In the genomic region with DNA sequence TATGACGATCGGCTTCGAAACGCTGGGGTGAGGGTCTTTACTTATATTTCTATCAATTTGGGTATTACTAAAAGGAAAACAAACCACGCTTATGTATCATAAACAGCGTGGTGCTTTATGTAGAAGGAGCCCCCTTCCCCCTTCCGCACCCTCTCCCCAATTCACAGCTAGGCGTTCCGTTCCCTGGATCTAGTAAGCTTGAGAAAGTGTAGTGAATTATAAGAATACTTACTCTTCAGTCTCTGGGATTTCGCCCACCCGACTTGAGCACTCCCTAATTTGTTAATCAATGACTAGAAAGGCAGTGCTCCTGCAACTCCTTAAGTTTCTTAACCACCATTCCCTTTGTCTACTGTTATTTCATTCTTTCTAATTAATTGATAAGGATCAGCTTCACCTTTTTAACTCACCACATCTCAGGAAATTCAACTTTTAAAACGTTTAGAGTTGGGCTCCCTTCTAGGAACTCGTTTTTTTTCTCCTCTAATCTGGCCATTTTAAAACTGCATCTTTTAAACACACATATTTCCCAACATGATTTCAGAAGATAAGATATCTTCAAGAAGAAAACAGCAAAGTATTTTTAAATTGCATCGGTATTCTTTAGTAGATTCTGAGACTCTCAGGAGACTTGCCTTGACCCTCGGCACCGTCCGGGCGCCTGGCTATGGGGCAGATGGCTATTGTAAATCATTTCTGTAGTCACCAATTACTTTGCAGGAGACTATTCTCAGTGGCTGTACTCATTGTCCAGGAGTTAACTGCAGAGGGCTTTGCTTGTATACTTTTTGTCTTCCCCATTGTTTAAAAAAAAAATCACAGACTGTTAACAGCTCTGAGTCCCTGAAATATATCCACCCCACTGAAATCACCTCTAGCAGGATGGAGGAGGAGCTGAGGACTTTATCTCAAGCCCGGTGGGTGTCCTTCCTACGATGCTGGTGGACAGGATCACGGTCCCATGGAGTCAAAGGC, we compare ENCODE assay signal across 8 mouse cellular contexts. TPM values are rescaled to one million over a fixed set of nuclear protein-coding genes. Genes with fewer than 3 reads are reported as not detected.
DNase-seq lines count a peak whose midpoint lies in the region; ATAC-seq lines count a peak whose summit lies in the region.

No protein-coding gene starts in this region.

- H3K4me3 ChIP-seq in hindbrain, embryonic 15.5 days, result peak overlapping the region; percentile 58
- H3K4me3 ChIP-seq in midbrain, embryonic 14.5 days (replicated peaks; ENCODE audit: low read depth, low read length), result peak overlapping the region; percentile 85

- peak overlapping the region; percentile 92 for H3K27ac ChIP-seq in hindbrain, embryonic 15.5 days (replicated peaks)
- peak overlapping the region; percentile 90; the same call in 1 of the 2 replicates for H3K27ac ChIP-seq in midbrain, embryonic 14.5 days (replicated peaks; ENCODE audit: low read depth, low read length)

- intact Hi-C loops in heart, postnatal 14 days (cut with DNase I), result loop anchor here (10.0 kb wide), 1 partner anchor 167 kb away; no protein-coding TSS in a partner anchor

- peak overlapping the region; percentile 67 for H3K4me2 ChIP-seq in hindbrain, embryonic 15.5 days
- H3K4me2 ChIP-seq in midbrain, embryonic 14.5 days (ENCODE audit: low read length), result peak overlapping the region; percentile 91

- H3K27me3 ChIP-seq in hindbrain, embryonic 15.5 days, result no peaks in the 10 kb centered on the region
- H3K27me3 ChIP-seq in midbrain, embryonic 14.5 days (ENCODE audit: control insufficient read depth, insufficient read depth, low read length), result no peaks in the 10 kb centered on the region

- no peaks in the 10 kb centered on the region for H3K36me3 ChIP-seq in hindbrain, embryonic 15.5 days
- no peaks in the 10 kb centered on the region for H3K36me3 ChIP-seq in midbrain, embryonic 14.5 days (ENCODE audit: control insufficient read depth, insufficient read depth, low read length)

- peaks cover 19% of the 10 kb centered on the region for H3K4me1 ChIP-seq in hindbrain, embryonic 15.5 days (replicated peaks)
- H3K4me1 ChIP-seq in midbrain, embryonic 14.5 days (ENCODE audit: control insufficient read depth, insufficient read depth, low read length), result peaks cover 14% of the 10 kb centered on the region

- H3K9ac ChIP-seq in hindbrain, embryonic 15.5 days, result peak overlapping the region; percentile 58
- peak overlapping the region; percentile 80 for H3K9ac ChIP-seq in midbrain, embryonic 14.5 days (replicated peaks; ENCODE audit: low read length)

- ATAC-seq in hindbrain, embryonic 15.5 days (ENCODE audit: low FRiP score, low read depth), result no peak
- ATAC-seq in midbrain, embryonic 14.5 days (ENCODE audit: low FRiP score, low TSS enrichment), result no peak

- under 1% methylated on average over 21 of the region's 21 CpGs for WGBS in hindbrain, embryonic 15.5 days
- under 1% methylated on average over 21 of the region's 21 CpGs for WGBS in midbrain, embryonic 14.5 days

- peak; percentile 67 for DNase-seq in heart, adult 11 months
- no peak for DNase-seq in heart, postnatal 14 days
- peak; percentile 71 for DNase-seq in embryo, embryonic 10.5 days (ENCODE audit: low spot score)
- peak; percentile 61 for DNase-seq in midbrain, embryonic 14.5 days
- no peak for DNase-seq in left cerebral cortex, adult 18-20 months (ENCODE audit: low spot score in 2 of 2)
- no peak for DNase-seq in layer of hippocampus, adult 9-11 months
- DNase-seq in cerebellum, postnatal 14 days, result no peak

- H3K9me3 ChIP-seq in hindbrain, embryonic 15.5 days, result no peaks in the 10 kb centered on the region
- H3K9me3 ChIP-seq in midbrain, embryonic 14.5 days (ENCODE audit: control insufficient read depth, low read length), result no peaks in the 10 kb centered on the region

RNA-seq across cellular contexts. Expression of a gene that starts 2.5 kb away (rescaled TPM):
- 10 to 100 TPM; 21.1 to 22.5 TPM for total RNA-seq in heart, postnatal 14 days (2021)
- 19.6 and 22.1 TPM in 2 replicates for polyA plus RNA-seq in hindbrain, embryonic 15.5 days (2015; fragmentation: Nextera tagmentation; extraction: Ambion mirVana)
- polyA plus RNA-seq in midbrain, embryonic 14.5 days (2014; fragmentation: Nextera tagmentation; extraction: Ambion mirVana), result 13.3 and 16.8 TPM in 2 replicates
- total RNA-seq in left cerebral cortex, adult 18-20 months (2021), result 10 to 100 TPM; 12.4 to 12.8 TPM

Comparison
In these comparisons a context has a peak if more than half of its experiments do, and no peak if none do; other contexts are left out.
1. DNase-seq: peak in heart, adult 11 months (single experiment), embryo, embryonic 10.5 days (single experiment) and midbrain, embryonic 14.5 days (single experiment); none in heart, postnatal 14 days (0 of 2), left cerebral cortex, adult 18-20 months (0 of 2), layer of hippocampus, adult 9-11 months (single experiment) and cerebellum, postnatal 14 days (0 of 2).